Mouse (Mus musculus): Measurements from ENCODE around the gene Kndc1. TPM values are rescaled to one million over a fixed set of nuclear protein-coding genes. Genes with fewer than 3 reads are reported as not detected.
A peak's percentile ranks its signal among the peaks of the same experiment; 100 is the strongest.

The Kndc1 gene
- polyA plus RNA-seq, 1 experiment from 2014 or later, result 0.05 TPM

GRCm38 (mm10) chr7:139957437-139957836, 62.9 kb downstream of the Kndc1 start:
- Histone ChIP-seq H3K9ac (no peak overlapping the region), H3K9me3 (replicated peaks) (no peaks in the 10 kb centered on the region), H3K36me3 (no peaks in the 10 kb centered on the region), H3K4me2 (no peak overlapping the region), H3K4me3 (no peak overlapping the region), H3K27me3 (replicated peaks) (peaks cover 39% of the 10 kb centered on the region), H3K4me1 (peaks cover 19% of the 10 kb centered on the region), H3K27ac (no peak overlapping the region)
- 18% methylated on average over 11 of the region's 11 CpGs for WGBS (ENCODE audit: insufficient replicate concordance)
- no peak for ATAC-seq

- Histone ChIP-seq H3K36me3 (no peaks in the 10 kb centered on the region), H3K27ac (no peak overlapping the region), H3K9ac (no peak overlapping the region), H3K4me1 (peaks cover 19% of the 10 kb centered on the region), H3K4me3 (no peak overlapping the region), H3K9me3 (replicated peaks) (no peaks in the 10 kb centered on the region), H3K27me3 (replicated peaks) (peaks cover 39% of the 10 kb centered on the region), H3K4me2 (no peak overlapping the region)
- no peak for ATAC-seq
- WGBS (ENCODE audit: insufficient replicate concordance), result 30% methylated on average over 11 of the region's 11 CpGs
Observed at GRCm38 (mm10) chr7:139957958-139958357, 63.5 kb downstream of the Kndc1 start.

GRCm38 (mm10) chr7:139961141-139961540, 66.6 kb downstream of the Kndc1 start:
- WGBS (ENCODE audit: insufficient replicate concordance), result 76% methylated on average over 10 of the region's 10 CpGs
- peaks cover 37% of the 10 kb centered on the region for H3K27me3 ChIP-seq (replicated peaks)
- no peak overlapping the region for H3K9ac ChIP-seq
- H3K27ac ChIP-seq, result no peak overlapping the region
- no peak for ATAC-seq
- peaks cover 8% of the 10 kb centered on the region for H3K4me1 ChIP-seq
- no peaks in the 10 kb centered on the region for H3K9me3 ChIP-seq (replicated peaks)
- no peaks in the 10 kb centered on the region for H3K36me3 ChIP-seq
- H3K4me3 ChIP-seq, result no peak overlapping the region
- no peak overlapping the region for H3K4me2 ChIP-seq

- Histone ChIP-seq H3K36me3 (no peaks in the 10 kb centered on the region), H3K9ac (no peak overlapping the region), H3K27ac (no peak overlapping the region), H3K4me2 (no peak overlapping the region), H3K27me3 (replicated peaks) (peaks cover 28% of the 10 kb centered on the region), H3K9me3 (replicated peaks) (no peaks in the 10 kb centered on the region), H3K4me3 (no peak overlapping the region), H3K4me1 (no peaks in the 10 kb centered on the region)
- 51% methylated on average over 4 of the region's 4 CpGs for WGBS (ENCODE audit: insufficient replicate concordance)
- ATAC-seq, result no peak
Observed at GRCm38 (mm10) chr7:139963814-139964213, 69.3 kb downstream of the Kndc1 start.

GRCm38 (mm10) chr7:139967175-139967574, 72.7 kb downstream of the Kndc1 start:
- no peak for ATAC-seq
- Histone ChIP-seq H3K27ac (no peak overlapping the region), H3K4me3 (no peak overlapping the region), H3K36me3 (no peaks in the 10 kb centered on the region), H3K4me1 (no peaks in the 10 kb centered on the region), H3K9ac (no peak overlapping the region), H3K27me3 (replicated peaks) (peaks cover 20% of the 10 kb centered on the region), H3K9me3 (replicated peaks) (no peaks in the 10 kb centered on the region), H3K4me2 (no peak overlapping the region)
- 27% methylated on average over 4 of the region's 4 CpGs for WGBS (ENCODE audit: insufficient replicate concordance)

GRCm38 (mm10) chr7:139968428-139968827, 73.9 kb downstream of the Kndc1 start:
- 49% methylated on average over 5 of the region's 5 CpGs for WGBS (ENCODE audit: insufficient replicate concordance)
- Histone ChIP-seq H3K4me3 (no peak overlapping the region), H3K4me2 (no peak overlapping the region), H3K27ac (no peak overlapping the region), H3K9ac (no peak overlapping the region), H3K27me3 (replicated peaks) (peaks cover 20% of the 10 kb centered on the region), H3K36me3 (no peaks in the 10 kb centered on the region), H3K4me1 (no peaks in the 10 kb centered on the region), H3K9me3 (replicated peaks) (no peaks in the 10 kb centered on the region)
- no peak for ATAC-seq

GRCm38 (mm10) chr7:139969348-139970130, 75.0 kb downstream of the Kndc1 start:
- Histone ChIP-seq H3K4me1 (no peaks in the 10 kb centered on the region), H3K4me3 (no peak overlapping the region), H3K4me2 (no peak overlapping the region), H3K27me3 (replicated peaks) (peaks cover 20% of the 10 kb centered on the region), H3K9ac (no peak overlapping the region), H3K9me3 (replicated peaks) (no peaks in the 10 kb centered on the region), H3K36me3 (no peaks in the 10 kb centered on the region), H3K27ac (no peak overlapping the region)
- 44% methylated on average over 10 of the region's 10 CpGs for WGBS (ENCODE audit: insufficient replicate concordance)
- ATAC-seq, result no peak

GRCm38 (mm10) chr7:139970216-139970919, 75.9 kb downstream of the Kndc1 start:
- no peaks in the 10 kb centered on the region for H3K4me1 ChIP-seq
- no peak overlapping the region for H3K4me3 ChIP-seq
- no peaks in the 10 kb centered on the region for H3K36me3 ChIP-seq
- H3K27me3 ChIP-seq (replicated peaks), result peaks cover 23% of the 10 kb centered on the region
- 70% methylated on average over 10 of the region's 10 CpGs for WGBS (ENCODE audit: insufficient replicate concordance)
- no peak overlapping the region for H3K4me2 ChIP-seq
- H3K9me3 ChIP-seq (replicated peaks), result no peaks in the 10 kb centered on the region
- no peak overlapping the region for H3K9ac ChIP-seq
- ATAC-seq, result no peak
- no peak overlapping the region for H3K27ac ChIP-seq

GRCm38 (mm10) chr7:139970979-139971378, 76.5 kb downstream of the Kndc1 start:
- peak; percentile 22; the same call in 1 of the 2 replicates for ATAC-seq
- no peak overlapping the region for H3K4me2 ChIP-seq
- no peak overlapping the region for H3K9ac ChIP-seq
- no peaks in the 10 kb centered on the region for H3K36me3 ChIP-seq
- 67% methylated on average over 5 of the region's 5 CpGs for WGBS (ENCODE audit: insufficient replicate concordance)
- H3K4me3 ChIP-seq, result no peak overlapping the region
- H3K27me3 ChIP-seq (replicated peaks), result peaks cover 23% of the 10 kb centered on the region
- H3K9me3 ChIP-seq (replicated peaks), result no peaks in the 10 kb centered on the region
- no peaks in the 10 kb centered on the region for H3K4me1 ChIP-seq
- H3K27ac ChIP-seq, result no peak overlapping the region

GRCm38 (mm10) chr7:139971436-139971835, 76.9 kb downstream of the Kndc1 start:
- no peak overlapping the region for H3K4me3 ChIP-seq
- H3K4me2 ChIP-seq, result no peak overlapping the region
- peak; percentile 35; the same call in 1 of the 2 replicates for ATAC-seq
- no peaks in the 10 kb centered on the region for H3K9me3 ChIP-seq (replicated peaks)
- H3K9ac ChIP-seq, result no peak overlapping the region
- H3K4me1 ChIP-seq, result no peaks in the 10 kb centered on the region
- peaks cover 23% of the 10 kb centered on the region for H3K27me3 ChIP-seq (replicated peaks)
- H3K36me3 ChIP-seq, result no peaks in the 10 kb centered on the region
- no peak overlapping the region for H3K27ac ChIP-seq
- 25% methylated on average over 6 of the region's 6 CpGs for whole genome bisulfite sequencing (ENCODE audit: insufficient replicate concordance)

- Histone ChIP-seq H3K27me3 (replicated peaks) (peaks cover 24% of the 10 kb centered on the region), H3K36me3 (no peaks in the 10 kb centered on the region), H3K4me3 (no peak overlapping the region), H3K9ac (no peak overlapping the region), H3K9me3 (replicated peaks) (no peaks in the 10 kb centered on the region), H3K4me2 (no peak overlapping the region), H3K27ac (no peak overlapping the region), H3K4me1 (peaks cover 1% of the 10 kb centered on the region; the same call in 1 of the 2 replicates)
- no peak for ATAC-seq
Observed at GRCm38 (mm10) chr7:139972923-139973331, 78.4 kb downstream of the Kndc1 start.

- Histone ChIP-seq H3K4me3 (no peak overlapping the region), H3K27ac (no peak overlapping the region), H3K4me2 (no peak overlapping the region), H3K4me1 (peaks cover 13% of the 10 kb centered on the region), H3K27me3 (replicated peaks) (peaks cover 14% of the 10 kb centered on the region), H3K9me3 (replicated peaks) (no peaks in the 10 kb centered on the region), H3K36me3 (no peaks in the 10 kb centered on the region), H3K9ac (no peak overlapping the region)
- WGBS (ENCODE audit: insufficient replicate concordance), result 41% methylated on average over 10 of the region's 10 CpGs
- ATAC-seq, result no peak
Observed at GRCm38 (mm10) chr7:139974307-139974706, 79.8 kb downstream of the Kndc1 start.

All from liver, embryonic 12.5 days (tissue).